Comparison of ENCODE assay signal across 7 mouse cellular contexts in the genomic region with DNA sequence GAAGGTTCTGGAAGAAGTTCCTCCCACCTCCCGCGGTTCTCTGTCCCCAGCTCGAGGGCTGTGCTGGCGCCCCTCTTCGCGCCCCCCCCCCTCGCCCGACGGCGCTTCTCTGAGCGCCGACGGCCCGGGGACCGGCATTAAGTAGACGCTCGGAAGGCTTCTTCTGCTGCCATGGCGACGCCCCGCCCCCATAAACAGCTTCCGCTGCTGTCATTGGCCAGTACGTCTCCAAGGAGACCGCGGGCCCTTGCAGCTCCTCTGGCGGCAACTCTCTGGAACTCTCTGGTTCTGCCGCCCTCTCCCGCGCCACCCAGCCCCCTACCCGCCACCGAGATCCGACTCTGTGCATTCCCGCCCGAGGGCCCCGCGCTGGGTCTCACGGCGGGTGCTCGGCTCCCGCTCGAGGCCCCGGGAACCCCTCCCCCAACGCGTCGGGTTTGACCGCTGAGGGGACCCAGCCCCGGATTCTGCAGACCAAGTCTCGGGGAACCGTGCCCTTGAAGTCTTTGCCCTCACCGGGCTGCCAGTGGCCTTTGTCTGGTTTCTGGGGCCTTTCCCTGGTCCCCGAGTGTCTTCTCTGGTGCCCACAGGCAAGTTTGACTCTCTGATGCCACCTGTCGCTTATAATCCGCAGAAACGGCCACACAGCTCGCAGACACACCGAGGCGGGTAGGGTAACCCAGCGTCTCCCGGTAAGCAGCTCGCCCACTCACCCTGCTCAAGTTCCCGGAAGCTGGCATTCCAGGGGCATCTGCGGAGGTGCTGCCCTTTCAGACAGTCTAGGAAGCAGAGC. TPM values are rescaled to one million over a fixed set of nuclear protein-coding genes. Genes with fewer than 3 reads are reported as not detected.
A peak's percentile ranks its signal among the peaks of the same experiment; 100 is the strongest.
DNase-seq lines count a peak whose midpoint lies in the region; ATAC-seq and TF ChIP-seq lines count a peak whose summit lies in the region.

Gene Foxj1, minus strand, starts transcription at position 156 of the 793 bp plus-strand sequence.

- TF ChIP-seq CTCF in kidney, adult 2 months (conservative IDR thresholded peaks at IDR 0.05; ENCODE audit: insufficient read depth, insufficient read length, low read depth, low read length) = peak; percentile 65
- TF ChIP-seq CTCF in spleen, adult 2 months (IDR thresholded peaks at IDR 0.05; ENCODE audit: extremely low read depth, insufficient read depth, insufficient read length, insufficient replicate concordance) = peak; percentile 55; the same call in 1 of the 2 replicates

- DNase-seq in adrenal gland, postnatal 25 days = peak; percentile 97
- DNase-seq in heart, adult 18-20 months = peak; percentile 96 to 97
- DNase-seq in kidney, adult 2 months = peak; percentile 98
- DNase-seq in spleen, adult 2 months (ENCODE audit: low read depth in 1 of 2, low spot score in 2 of 2) = peak; percentile 84 to 92

- 0 out of 2 replicates have a peak within 1 kb of the TSS, but pooled peaks have one; percentile 59 for H3K27ac ChIP-seq in embryonic facial prominence, embryonic 12.5 days
- H3K27ac ChIP-seq in kidney, adult 2 months (ENCODE audit: insufficient read depth, low read depth, low read length) = no peak within 1 kb of the TSS
- peak within 1 kb of the TSS; percentile 78; the same call in 1 of the 2 replicates for H3K27ac ChIP-seq in limb, embryonic 12.5 days
- H3K27ac ChIP-seq in midbrain, embryonic 15.5 days = peak within 1 kb of the TSS; percentile 69
- H3K27ac ChIP-seq in spleen, adult 2 months (ENCODE audit: insufficient read depth, low read length) = no peak within 1 kb of the TSS

- no peaks in the 10 kb centered on the region for H3K36me3 ChIP-seq in embryonic facial prominence, embryonic 12.5 days
- H3K36me3 ChIP-seq in kidney, adult 2 months (ENCODE audit: control insufficient read depth, insufficient read depth, low read length) = no peaks in the 10 kb centered on the region
- H3K36me3 ChIP-seq in limb, embryonic 12.5 days = peaks cover 21% of the 10 kb centered on the region
- H3K36me3 ChIP-seq in midbrain, embryonic 15.5 days (replicated peaks) = no peaks in the 10 kb centered on the region
- no peaks in the 10 kb centered on the region for H3K36me3 ChIP-seq in spleen, adult 2 months (ENCODE audit: control insufficient read depth, insufficient read depth, low read length)

- ATAC-seq in embryonic facial prominence, embryonic 12.5 days (ENCODE audit: insufficient number of reproducible peaks, insufficient read depth, low FRiP score, low TSS enrichment) = peak; percentile 74
- ATAC-seq in limb, embryonic 12.5 days (ENCODE audit: insufficient number of reproducible peaks, insufficient read depth, low FRiP score, low TSS enrichment, low read depth) = peak; percentile 84
- peak; percentile 93 for ATAC-seq in midbrain, embryonic 15.5 days (replicated peaks)

- peak within 1 kb of the TSS; percentile 56 for H3K4me3 ChIP-seq in embryonic facial prominence, embryonic 12.5 days
- peak within 1 kb of the TSS; percentile 55 for H3K4me3 ChIP-seq in kidney, adult 2 months (ENCODE audit: insufficient read depth, low read depth, low read length)
- H3K4me3 ChIP-seq in limb, embryonic 12.5 days (replicated peaks) = peak within 1 kb of the TSS; percentile 60
- H3K4me3 ChIP-seq in midbrain, embryonic 15.5 days = peak within 1 kb of the TSS; percentile 51
- H3K4me3 ChIP-seq in spleen, adult 2 months (ENCODE audit: extremely low read depth, insufficient read depth, insufficient read length) = peak within 1 kb of the TSS; percentile 54

- under 1% methylated on average over 58 of the region's 61 CpGs for WGBS in embryonic facial prominence, embryonic 12.5 days
- under 1% methylated on average over 57 of the region's 61 CpGs for WGBS in kidney, adult 2 months
- under 1% methylated on average over 59 of the region's 61 CpGs for WGBS in limb, embryonic 12.5 days
- WGBS in midbrain, embryonic 15.5 days = under 1% methylated on average over 61 of the region's 61 CpGs
- under 1% methylated on average over 56 of the region's 61 CpGs for WGBS in spleen, adult 2 months

- peak within 1 kb of the TSS; percentile 95 for H3K4me2 ChIP-seq in embryonic facial prominence, embryonic 12.5 days (replicated peaks)
- peak within 1 kb of the TSS; percentile 96 for H3K4me2 ChIP-seq in limb, embryonic 12.5 days
- peak within 1 kb of the TSS; percentile 98 for H3K4me2 ChIP-seq in midbrain, embryonic 15.5 days

- H3K9ac ChIP-seq in embryonic facial prominence, embryonic 12.5 days = peak within 1 kb of the TSS; percentile 70
- peak within 1 kb of the TSS; percentile 73 for H3K9ac ChIP-seq in limb, embryonic 12.5 days (replicated peaks)
- H3K9ac ChIP-seq in midbrain, embryonic 15.5 days = peak within 1 kb of the TSS; percentile 41

- H3K27me3 ChIP-seq in embryonic facial prominence, embryonic 12.5 days = peaks cover 33% of the 10 kb centered on the region
- H3K27me3 ChIP-seq in kidney, adult 2 months (replicated peaks; ENCODE audit: control insufficient read depth, insufficient read depth, low read length) = no peaks in the 10 kb centered on the region
- peaks cover 42% of the 10 kb centered on the region for H3K27me3 ChIP-seq in limb, embryonic 12.5 days
- peaks cover 10% of the 10 kb centered on the region for H3K27me3 ChIP-seq in midbrain, embryonic 15.5 days (replicated peaks)
- H3K27me3 ChIP-seq in spleen, adult 2 months (ENCODE audit: control insufficient read depth, insufficient read depth, low read length) = peaks cover 9% of the 10 kb centered on the region

- H3K4me1 ChIP-seq in embryonic facial prominence, embryonic 12.5 days = peaks cover 40% of the 10 kb centered on the region
- H3K4me1 ChIP-seq in kidney, adult 2 months (ENCODE audit: control insufficient read depth, insufficient read depth, low read length) = peaks cover 13% of the 10 kb centered on the region; the same call in 1 of the 2 replicates
- peaks cover 49% of the 10 kb centered on the region for H3K4me1 ChIP-seq in limb, embryonic 12.5 days (replicated peaks)
- H3K4me1 ChIP-seq in midbrain, embryonic 15.5 days = peaks cover 54% of the 10 kb centered on the region
- H3K4me1 ChIP-seq in spleen, adult 2 months (ENCODE audit: control insufficient read depth, insufficient read depth, insufficient read length) = peaks cover 8% of the 10 kb centered on the region; the same call in 1 of the 2 replicates

- H3K9me3 ChIP-seq in embryonic facial prominence, embryonic 12.5 days = no peaks in the 10 kb centered on the region
- H3K9me3 ChIP-seq in limb, embryonic 12.5 days = no peaks in the 10 kb centered on the region
- H3K9me3 ChIP-seq in midbrain, embryonic 15.5 days = no peaks in the 10 kb centered on the region

- TF ChIP-seq POLR2A in kidney, adult 2 months (IDR thresholded peaks at IDR 0.05; ENCODE audit: low read depth, low read length) = no peak
- no peak for TF ChIP-seq POLR2A in spleen, adult 2 months (IDR thresholded peaks at IDR 0.05; ENCODE audit: low read depth, low read length)

RNA-seq across cellular contexts. Expression of gene Foxj1, which starts in this region (rescaled TPM):
- 0.15 TPM in 1 of 2 replicates, not detected in the other for total RNA-seq in adrenal gland, postnatal 25 days (2021)
- polyA plus RNA-seq in embryonic facial prominence, embryonic 12.5 days (2016; fragmentation: Nextera tagmentation; extraction: Ambion mirVana) = 1.0 and 1.8 TPM in 2 replicates
- 1 to 10 TPM in 1 of 2 experiments, not detected in 1; 2.2 TPM for total RNA-seq in heart, adult 18-20 months (2021)
- 0.80 and 1.0 TPM in 2 replicates for polyA plus RNA-seq in kidney, adult 2 months (2012; rRNA removed)
- polyA plus RNA-seq in limb, embryonic 12.5 days (2016; fragmentation: Nextera tagmentation; extraction: Ambion mirVana) = 0.18 TPM in 2 replicates
- polyA plus RNA-seq in midbrain, embryonic 15.5 days (2015; fragmentation: Nextera tagmentation; extraction: Ambion mirVana) = 17.4 and 20.4 TPM in 2 replicates
- 0.47 and 0.59 TPM in 2 replicates for polyA plus RNA-seq in spleen, adult 2 months (2012; rRNA removed)

Comparison
In these comparisons a context has a peak if more than half of its experiments do, and no peak if none do; other contexts are left out.
1. Peak in DNase-seq in adrenal gland, postnatal 25 days; RNA of the gene not detected or under 1 TPM.
2. Peak in ATAC-seq, H3K4me3 ChIP-seq, H3K27ac ChIP-seq, H3K9ac ChIP-seq and H3K4me2 ChIP-seq in limb, embryonic 12.5 days; RNA of the gene not detected or under 1 TPM.
3. Peak in DNase-seq and H3K4me3 ChIP-seq in spleen, adult 2 months; RNA of the gene not detected or under 1 TPM.
4. H3K27ac ChIP-seq: peak in embryonic facial prominence, embryonic 12.5 days (single experiment) and midbrain, embryonic 15.5 days (single experiment); none in kidney, adult 2 months (single experiment) and spleen, adult 2 months (single experiment).
5. Peak in every context shown above with its lines, with median percentiles within 50 percentile points of each other: DNase-seq, ATAC-seq, H3K4me2 ChIP-seq, H3K4me3 ChIP-seq and H3K9ac ChIP-seq.